Mouse (Mus musculus): ENCODE measurements around the gene Rgs6.

The Rgs6 gene

GRCm38 (mm10) chr12:82762046-82762445, 174.0 kb downstream of the Rgs6 start:
- no peak for DNase-seq

GRCm38 (mm10) chr12:82768726-82769125, 180.6 kb downstream of the Rgs6 start:
- DNase-seq: no peak

GRCm38 (mm10) chr12:82772215-82772614, 184.1 kb downstream of the Rgs6 start:
- DNase-seq: no peak

- no peak for DNase-seq
Observed at GRCm38 (mm10) chr12:82774576-82774975, 186.5 kb downstream of the Rgs6 start.

- DNase-seq: no peak
Observed at GRCm38 (mm10) chr12:82776686-82777085, 188.6 kb downstream of the Rgs6 start.

- DNase-seq: no peak
Observed at GRCm38 (mm10) chr12:82780936-82781335, 192.8 kb downstream of the Rgs6 start.

- DNase-seq: no peak
Observed at GRCm38 (mm10) chr12:82781414-82781813, 193.3 kb downstream of the Rgs6 start.

GRCm38 (mm10) chr12:82792122-82792521, 204.0 kb downstream of the Rgs6 start:
- no peak for DNase-seq

GRCm38 (mm10) chr12:82799892-82800291, 211.8 kb downstream of the Rgs6 start:
- no peak for DNase-seq

- no peak for DNase-seq
Observed at GRCm38 (mm10) chr12:82801736-82802135, 213.6 kb downstream of the Rgs6 start.

- DNase-seq: no peak
Observed at GRCm38 (mm10) chr12:82802711-82803110, 214.6 kb downstream of the Rgs6 start.

GRCm38 (mm10) chr12:82805167-82805566, 217.1 kb downstream of the Rgs6 start:
- DNase-seq: no peak

- no peak for DNase-seq
Observed at GRCm38 (mm10) chr12:82810631-82811030, 222.5 kb downstream of the Rgs6 start.

GRCm38 (mm10) chr12:82815982-82816381, 227.9 kb downstream of the Rgs6 start:
- DNase-seq: no peak

GRCm38 (mm10) chr12:82819328-82819727, 231.2 kb downstream of the Rgs6 start:
- DNase-seq: no peak

- DNase-seq: no peak
Observed at GRCm38 (mm10) chr12:82819991-82820390, 231.9 kb downstream of the Rgs6 start.

GRCm38 (mm10) chr12:82822821-82823620, 234.9 kb downstream of the Rgs6 start:
- DNase-seq: no peak

- no peak for DNase-seq
Observed at GRCm38 (mm10) chr12:82830333-82830732, 242.2 kb downstream of the Rgs6 start.

- DNase-seq: no peak
Observed at GRCm38 (mm10) chr12:82838544-82838943, 250.5 kb downstream of the Rgs6 start.

GRCm38 (mm10) chr12:82841566-82841965, 253.5 kb downstream of the Rgs6 start:
- no peak for DNase-seq

- no peak for DNase-seq
Observed at GRCm38 (mm10) chr12:82848304-82848872, 260.3 kb downstream of the Rgs6 start.

GRCm38 (mm10) chr12:82854902-82855301, 266.8 kb downstream of the Rgs6 start:
- DNase-seq: no peak

GRCm38 (mm10) chr12:82855333-82856107, 267.4 kb downstream of the Rgs6 start:
- DNase-seq: no peak

- DNase-seq: no peak
Observed at GRCm38 (mm10) chr12:82865686-82866085, 277.6 kb downstream of the Rgs6 start.
